9 mouse cellular contexts compared by ENCODE assay signal in the genomic region with DNA sequence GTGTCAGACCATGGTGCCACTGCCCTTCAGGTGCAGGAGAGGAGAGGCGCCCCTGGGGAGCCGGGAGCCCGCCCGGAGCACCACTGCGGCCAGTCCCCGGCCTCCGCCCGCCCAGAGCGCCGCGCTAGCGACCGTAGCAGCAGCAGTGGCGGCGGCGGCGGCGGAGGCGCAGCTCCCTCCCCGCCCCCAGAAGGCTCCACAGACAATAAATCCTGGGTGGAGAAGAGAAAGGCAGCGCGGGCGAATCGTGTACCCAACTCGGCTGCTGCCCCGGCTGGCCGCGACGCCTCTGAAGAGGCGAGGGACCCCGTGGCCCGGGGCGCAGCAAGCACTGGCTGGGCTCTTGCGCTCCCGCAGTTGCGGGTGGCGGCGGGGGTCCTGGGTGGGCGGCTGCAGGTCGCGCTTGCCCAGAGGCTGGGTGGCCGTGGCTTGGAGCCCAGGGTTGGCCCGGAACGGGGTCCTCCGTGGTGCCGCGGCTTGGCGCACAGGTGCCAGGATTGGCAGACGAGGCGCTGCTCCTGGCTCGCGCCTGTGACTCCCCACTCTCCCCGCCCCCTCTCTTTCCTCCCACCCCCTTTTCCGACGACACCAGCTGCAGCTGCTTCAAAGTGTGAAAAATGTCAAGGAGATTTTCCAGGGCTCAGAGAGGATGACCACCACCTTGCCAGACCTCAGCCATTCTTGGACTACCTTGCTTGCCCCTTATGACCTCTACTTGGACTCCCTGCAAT. TPM values are rescaled to one million over a fixed set of nuclear protein-coding genes. Genes with fewer than 3 reads are reported as not detected.
A peak's percentile ranks its signal among the peaks of the same experiment; 100 is the strongest.
DNase-seq lines count a peak whose midpoint lies in the region; ATAC-seq and TF ChIP-seq lines count a peak whose summit lies in the region.
"Had no signal": no experiment of that assay in that cellular context is flagged by ENCODE, and none has a peak within 500 bp of the region (broad histone marks: within the 10 kb centered on the region; RNA-seq: fewer than 3 reads in every experiment).

No protein-coding gene starts in this region.

- TF ChIP-seq CTCF in forebrain, postnatal 0 days (IDR thresholded peaks at IDR 0.05; ENCODE audit: low read depth) = no peak

- peaks cover 36% of the 10 kb centered on the region for H3K27me3 ChIP-seq in kidney, embryonic 14.5 days (ENCODE audit: control insufficient read depth, insufficient read depth, low read length)
- no peaks in the 10 kb centered on the region for H3K27me3 ChIP-seq in forebrain, postnatal 0 days (ENCODE audit: insufficient read depth, low read length)
- peaks cover 18% of the 10 kb centered on the region; the same call in 1 of the 2 replicates for H3K27me3 ChIP-seq in midbrain, embryonic 11.5 days (ENCODE audit: control insufficient read depth, insufficient read depth, low read length)
- peaks cover 23% of the 10 kb centered on the region for H3K27me3 ChIP-seq in stomach, embryonic 16.5 days (ENCODE audit: control insufficient read depth, insufficient read depth, low read length)

- peaks cover 16% of the 10 kb centered on the region for H3K4me1 ChIP-seq in kidney, embryonic 14.5 days (ENCODE audit: control insufficient read depth, insufficient read depth, low read length)
- H3K4me1 ChIP-seq in forebrain, postnatal 0 days (ENCODE audit: insufficient read depth) = peaks cover 14% of the 10 kb centered on the region; the same call in 1 of the 2 replicates
- no peaks in the 10 kb centered on the region for H3K4me1 ChIP-seq in midbrain, embryonic 11.5 days (ENCODE audit: control insufficient read depth, insufficient read depth, low read length)
- H3K4me1 ChIP-seq in stomach, embryonic 16.5 days (ENCODE audit: control insufficient read depth, insufficient read depth, low read length) = peaks cover 5% of the 10 kb centered on the region; the same call in 1 of the 2 replicates

- under 1% methylated on average over 47 of the region's 55 CpGs for WGBS in kidney, embryonic 14.5 days
- WGBS in forebrain, postnatal 0 days = 2% methylated on average over 53 of the region's 55 CpGs
- under 1% methylated on average over 49 of the region's 55 CpGs for WGBS in midbrain, embryonic 11.5 days
- WGBS in stomach, embryonic 16.5 days = under 1% methylated on average over 51 of the region's 55 CpGs

- DNase-seq in kidney, adult 11 months = no peak
- peak; percentile 78 to 84 for DNase-seq in cerebellum, postnatal 14 days
- DNase-seq in forebrain, postnatal 0 days = peak; percentile 81
- peak; percentile 72 to 79 for DNase-seq in layer of hippocampus, postnatal 10 days (ENCODE audit: low spot score in 2 of 2)
- peak; percentile 96 for DNase-seq in midbrain, embryonic 11.5 days (ENCODE audit: low spot score, missing footprints)

- ATAC-seq in kidney, embryonic 14.5 days (ENCODE audit: low FRiP score, low TSS enrichment) = peak; percentile 79
- ATAC-seq in forebrain, postnatal 0 days = peak; percentile 69
- peak; percentile 76 for ATAC-seq in midbrain, embryonic 11.5 days (ENCODE audit: low FRiP score)
- ATAC-seq in stomach, embryonic 16.5 days (ENCODE audit: insufficient read depth, low FRiP score) = peak; percentile 70
- no peak for ATAC-seq in megakaryocyte, adult 5-6 weeks (ENCODE audit: poor library complexity, severe bottlenecking)

- peak overlapping the region; percentile 100 for H3K4me2 ChIP-seq in kidney, embryonic 14.5 days (replicated peaks; ENCODE audit: low read depth, low read length)
- peak overlapping the region; percentile 56 for H3K4me2 ChIP-seq in forebrain, postnatal 0 days (ENCODE audit: low read depth)
- peak overlapping the region; percentile 96 for H3K4me2 ChIP-seq in midbrain, embryonic 11.5 days
- peak overlapping the region; percentile 96 for H3K4me2 ChIP-seq in stomach, embryonic 16.5 days (ENCODE audit: low read depth, low read length)

- no peak overlapping the region for H3K27ac ChIP-seq in kidney, embryonic 14.5 days (ENCODE audit: low read depth, low read length)
- H3K27ac ChIP-seq in forebrain, postnatal 0 days (ENCODE audit: low read depth, low read length) = peak overlapping the region; percentile 99
- H3K27ac ChIP-seq in midbrain, embryonic 11.5 days (ENCODE audit: low read depth, low read length) = no peak overlapping the region
- peak overlapping the region; percentile 18; the same call in 1 of the 2 replicates for H3K27ac ChIP-seq in stomach, embryonic 16.5 days (ENCODE audit: low read length)

- no peaks in the 10 kb centered on the region for H3K9me3 ChIP-seq in kidney, embryonic 14.5 days (ENCODE audit: control insufficient read depth, low read length)
- H3K9me3 ChIP-seq in forebrain, postnatal 0 days (ENCODE audit: low read length) = no peaks in the 10 kb centered on the region
- no peaks in the 10 kb centered on the region for H3K9me3 ChIP-seq in midbrain, embryonic 11.5 days (ENCODE audit: control insufficient read depth, low read length)
- no peaks in the 10 kb centered on the region for H3K9me3 ChIP-seq in stomach, embryonic 16.5 days (replicated peaks; ENCODE audit: control insufficient read depth, low read length)

- H3K4me3 ChIP-seq in kidney, embryonic 14.5 days (ENCODE audit: low read length) = peak overlapping the region; percentile 58
- peak overlapping the region; percentile 80 for H3K4me3 ChIP-seq in forebrain, postnatal 0 days (ENCODE audit: low read depth, low read length)
- H3K4me3 ChIP-seq in midbrain, embryonic 11.5 days (ENCODE audit: low read depth, low read length) = peak overlapping the region; percentile 65
- H3K4me3 ChIP-seq in stomach, embryonic 16.5 days (replicated peaks; ENCODE audit: low read length) = peak overlapping the region; percentile 66

- H3K36me3 ChIP-seq in kidney, embryonic 14.5 days (ENCODE audit: control insufficient read depth, insufficient read depth, low read length) = no peaks in the 10 kb centered on the region
- no peaks in the 10 kb centered on the region for H3K36me3 ChIP-seq in forebrain, postnatal 0 days (ENCODE audit: insufficient read depth)
- H3K36me3 ChIP-seq in midbrain, embryonic 11.5 days (ENCODE audit: control insufficient read depth, insufficient read depth, low read length) = no peaks in the 10 kb centered on the region
- H3K36me3 ChIP-seq in stomach, embryonic 16.5 days (ENCODE audit: control insufficient read depth, insufficient read depth, low read length) = no peaks in the 10 kb centered on the region

- peak overlapping the region; percentile 47 for H3K9ac ChIP-seq in kidney, embryonic 14.5 days (ENCODE audit: low read depth, low read length)
- H3K9ac ChIP-seq in forebrain, postnatal 0 days = peak overlapping the region; percentile 92
- H3K9ac ChIP-seq in midbrain, embryonic 11.5 days (ENCODE audit: low read length) = peak overlapping the region; percentile 77
- peak overlapping the region; percentile 71 for H3K9ac ChIP-seq in stomach, embryonic 16.5 days (ENCODE audit: low read length)

RNA-seq across cellular contexts. Expression of a gene that starts 0.6 kb away (rescaled TPM):
- polyA plus RNA-seq in kidney, embryonic 14.5 days (2014; fragmentation: Nextera tagmentation; extraction: Ambion mirVana) = 0.23 and 0.32 TPM in 2 replicates
- total RNA-seq in forebrain, postnatal 0 days (2014; rRNA removed) = 40.1 and 43.5 TPM in 2 replicates
- polyA plus RNA-seq in forebrain, postnatal 0 days (2015; fragmentation: Nextera tagmentation; extraction: Ambion mirVana) = 3.2 and 6.7 TPM in 2 replicates
- total RNA-seq in layer of hippocampus, postnatal 10 days (2021) = 100 to 1,000 TPM; 101 to 110 TPM
- 0.92 and 0.97 TPM in 2 replicates for polyA plus RNA-seq in midbrain, embryonic 11.5 days (2014; fragmentation: Nextera tagmentation; extraction: Ambion mirVana)
- polyA plus RNA-seq in stomach, embryonic 16.5 days (2015; fragmentation: Nextera tagmentation; extraction: Ambion mirVana) = 0.84 and 1.2 TPM in 2 replicates
- not detected in 2 replicates for total RNA-seq in megakaryocyte, adult 5-6 weeks (2015)
- total RNA-seq in megakaryocyte, adult 5-6 weeks (2017) = not detected in 2 replicates
- total RNA-seq: liver, adult 2 months had no signal
- polyA plus RNA-seq: liver, adult 2 months had no signal

Comparison
In these comparisons a context has a peak if more than half of its experiments do, and no peak if none do; other contexts are left out.
1. H3K27ac ChIP-seq: peak in forebrain, postnatal 0 days (single experiment) and stomach, embryonic 16.5 days (single experiment); none in kidney, embryonic 14.5 days (single experiment) and midbrain, embryonic 11.5 days (single experiment).
2. Peak in every context shown above with its lines, with median percentiles within 50 percentile points of each other: H3K4me2 ChIP-seq, H3K4me3 ChIP-seq and H3K9ac ChIP-seq.